Mouse (Mus musculus) heart, embryonic 12.5 days (tissue): ENCODE data around the gene Pdcd6ip. TPM values are rescaled to one million over a fixed set of nuclear protein-coding genes. Genes with fewer than 3 reads are reported as not detected.
"Not testable (repeated sequence)": the region's sequence is repeated elsewhere in the genome, so short reads cannot be mapped to it uniquely, and the experiment has no call there.

ENCODE experiments used
- ATAC-seq: fragments of 200-750 bp; cut with Nextera tagmentation; 2 replicates; pipeline ENCODE4 v1.8.0; 2017; ENCODE audit warnings: moderate TSS enrichment, moderate library complexity; ENCODE audit not compliant: insufficient number of reproducible peaks, low FRiP score
- H3K27ac ChIP-seq: fragments of 300-500 bp; sonication (generic); 2 replicates; pipeline ENCODE4 v1.5.1; 2016; ENCODE audit warnings: mild to moderate bottlenecking, moderate library complexity; ENCODE audit not compliant: poor library complexity, severe bottlenecking
- H3K27me3 ChIP-seq: fragments of 300-500 bp; sonication (generic); replicated peaks from 2 replicates; pipeline ENCODE4 v1.6.1; 2016; ENCODE audit warnings: mild to moderate bottlenecking, moderate library complexity
- H3K36me3 ChIP-seq: fragments of 300-500 bp; sonication (generic); 2 replicates; pipeline ENCODE4 v1.6.1; 2016; ENCODE audit warnings: mild to moderate bottlenecking, moderate library complexity
- H3K4me1 ChIP-seq: fragments of 300-500 bp; sonication (generic); replicated peaks from 2 replicates; pipeline ENCODE4 v1.6.1; 2016; ENCODE audit warnings: mild to moderate bottlenecking
- H3K4me2 ChIP-seq: fragments of 300-500 bp; sonication (generic); 2 replicates; pipeline ENCODE4 v1.6.1; 2016; ENCODE audit warnings: mild to moderate bottlenecking, moderate library complexity
- H3K4me3 ChIP-seq: fragments of 300-500 bp; sonication (generic); 2 replicates; pipeline ENCODE4 v1.5.1; 2016; ENCODE audit warnings: mild to moderate bottlenecking
- H3K9ac ChIP-seq: fragments of 300-500 bp; sonication (generic); 2 replicates; pipeline ENCODE4 v1.6.1; 2016; ENCODE audit warnings: mild to moderate bottlenecking, moderate library complexity
- H3K9me3 ChIP-seq: fragments of 300-500 bp; sonication (generic); replicated peaks from 2 replicates; pipeline ENCODE4 v1.6.1; 2016; ENCODE audit warnings: mild to moderate bottlenecking, moderate library complexity
- WGBS: fragments of 180-500 bp; shearing (Covaris S2); methylation state at CpG from one replicate; pipeline ENCODE4 v1.1.7; 2016; 5-methylcytosine and 5-hydroxymethylcytosine counted together
- polyA plus RNA-seq: library from polyadenylated mRNA; unstranded; fragments of >200 nt; fragmentation: Nextera tagmentation; extraction: Ambion mirVana; gene quantifications from 2 replicates; pipeline ENCODE4 v1.2.1, GENCODE M21; 2016

Pdcd6ip gene
- polyA plus RNA-seq, 1 experiment from 2014 or later, result 80.8 TPM

DNA sequence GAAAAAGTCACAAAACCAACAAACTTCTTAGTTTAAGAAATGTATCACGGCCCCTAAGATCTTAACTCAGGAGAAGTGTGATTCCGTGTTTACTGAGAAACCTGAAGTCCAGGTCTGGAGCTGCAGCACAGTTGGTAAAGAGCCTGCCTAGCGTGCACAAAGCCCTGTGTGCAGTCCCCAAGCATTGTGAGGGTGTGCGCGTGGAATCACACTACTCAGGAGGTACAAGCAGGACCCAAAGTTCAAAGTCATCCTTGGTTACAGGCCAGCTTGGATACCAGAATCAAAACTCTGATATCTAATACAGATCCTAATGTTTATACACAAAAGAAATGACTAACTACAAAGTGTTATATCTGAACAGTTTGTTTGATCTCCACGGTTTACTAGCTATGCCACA, 34.3 kb downstream of the Pdcd6ip start:
- H3K4me3 ChIP-seq, result no peak overlapping the region
- H3K27ac ChIP-seq, result no peak overlapping the region
- no peaks in the 10 kb centered on the region for H3K9me3 ChIP-seq
- H3K27me3 ChIP-seq, result no peaks in the 10 kb centered on the region
- H3K36me3 ChIP-seq, result peaks cover 79% of the 10 kb centered on the region
- H3K4me1 ChIP-seq, result no peaks in the 10 kb centered on the region
- no peak for ATAC-seq
- WGBS, result 93% methylated on average over 6 of the region's 6 CpGs
- H3K4me2 ChIP-seq, result no peak overlapping the region
- H3K9ac ChIP-seq, result no peak overlapping the region

DNA sequence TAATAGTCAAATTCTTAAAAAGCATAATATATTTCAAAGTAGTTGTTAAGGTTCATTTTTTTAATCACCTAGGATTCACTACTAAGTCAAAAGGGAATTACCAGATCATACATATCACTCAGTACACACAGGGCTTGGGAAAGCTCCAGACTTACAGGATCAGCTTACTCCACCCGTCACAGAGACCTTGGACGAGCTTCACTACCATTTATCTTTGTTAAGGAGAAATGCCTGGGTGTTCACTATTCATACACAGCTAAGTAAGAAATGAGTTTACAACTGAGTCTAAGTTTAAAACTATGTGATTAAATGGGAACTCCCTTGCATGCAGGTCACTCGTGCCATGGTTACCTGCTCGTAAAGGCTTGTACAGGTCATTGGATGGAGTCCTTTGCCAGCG, 35.7 kb downstream of the Pdcd6ip start:
- Histone ChIP-seq H3K9ac (no peak overlapping the region), H3K4me3 (no peak overlapping the region), H3K36me3 (peaks cover 79% of the 10 kb centered on the region), H3K4me2 (no peak overlapping the region), H3K9me3 (peaks cover 7% of the 10 kb centered on the region; the same call in 1 of the 2 replicates), H3K27ac (no peak overlapping the region), H3K27me3 (no peaks in the 10 kb centered on the region), H3K4me1 (no peaks in the 10 kb centered on the region)
- ATAC-seq, result no peak
- WGBS, result 93% methylated on average over 5 of the region's 5 CpGs

DNA sequence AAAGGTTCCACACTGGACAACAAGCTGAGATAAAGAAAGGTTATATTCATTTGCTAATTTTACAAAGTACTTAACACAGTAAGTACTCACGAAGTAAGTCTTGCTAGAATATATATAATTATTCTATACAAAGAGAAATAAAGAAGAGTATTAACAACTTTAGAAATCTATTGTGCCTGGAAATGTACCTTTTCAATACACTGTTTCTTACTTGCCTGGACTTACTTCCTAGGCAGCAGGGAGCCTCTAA, 37.3 kb downstream of the Pdcd6ip start:
- ATAC-seq, result no peak
- no peak overlapping the region for H3K4me3 ChIP-seq
- peaks cover 7% of the 10 kb centered on the region; the same call in 1 of the 2 replicates for H3K9me3 ChIP-seq
- no peak overlapping the region for H3K4me2 ChIP-seq
- no peak overlapping the region for H3K9ac ChIP-seq
- no peaks in the 10 kb centered on the region for H3K27me3 ChIP-seq
- WGBS, result 94% methylated on average over 1 of the region's 1 CpGs
- H3K4me1 ChIP-seq, result no peaks in the 10 kb centered on the region
- peaks cover 80% of the 10 kb centered on the region for H3K36me3 ChIP-seq
- H3K27ac ChIP-seq, result no peak overlapping the region

GRCm38 (mm10) chr9:113670105-113670856, 37.8 kb downstream of the Pdcd6ip start:
- H3K4me1 ChIP-seq, result no peaks in the 10 kb centered on the region
- ATAC-seq, result no peak
- no peak overlapping the region for H3K27ac ChIP-seq
- H3K9ac ChIP-seq, result no peak overlapping the region
- peaks cover 7% of the 10 kb centered on the region; the same call in 1 of the 2 replicates for H3K9me3 ChIP-seq
- WGBS, result 86% methylated on average over 7 of the region's 7 CpGs
- peaks cover 80% of the 10 kb centered on the region for H3K36me3 ChIP-seq
- H3K4me3 ChIP-seq, result no peak overlapping the region
- H3K4me2 ChIP-seq, result no peak overlapping the region
- no peaks in the 10 kb centered on the region for H3K27me3 ChIP-seq

GRCm38 (mm10) chr9:113663476-113663875, 44.6 kb downstream of the Pdcd6ip start:
- H3K4me2 ChIP-seq, result no peak overlapping the region
- no peak overlapping the region for H3K4me3 ChIP-seq
- H3K9ac ChIP-seq, result no peak overlapping the region
- no peak for ATAC-seq
- H3K36me3 ChIP-seq, result peaks cover 80% of the 10 kb centered on the region
- no peaks in the 10 kb centered on the region for H3K27me3 ChIP-seq
- H3K4me1 ChIP-seq, result no peaks in the 10 kb centered on the region
- 86% methylated on average over 4 of the region's 4 CpGs for WGBS
- H3K9me3 ChIP-seq, result peaks cover 6% of the 10 kb centered on the region; the same call in 1 of the 2 replicates
- H3K27ac ChIP-seq, result no peak overlapping the region

DNA sequence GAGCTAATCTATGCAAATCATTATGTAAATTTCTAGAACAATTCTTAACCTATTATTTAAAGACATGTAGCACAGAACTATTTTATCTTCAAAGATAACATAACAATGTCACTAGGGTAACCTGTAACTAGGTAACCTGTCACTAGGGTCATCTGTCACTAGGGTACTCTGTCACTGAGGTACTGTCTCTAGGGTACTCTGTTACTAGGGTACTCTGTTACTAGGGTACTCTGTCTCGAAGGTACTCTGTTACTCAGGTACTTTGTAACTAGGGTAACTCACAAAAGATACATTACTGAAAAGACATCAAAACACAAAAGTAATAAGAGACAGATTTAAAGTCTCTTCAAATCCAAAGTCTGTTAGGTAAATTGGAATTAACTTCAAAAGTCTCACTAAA, 50.2 kb downstream of the Pdcd6ip start:
- Histone ChIP-seq H3K4me1 (no peaks in the 10 kb centered on the region), H3K4me3 (no peak overlapping the region), H3K27ac (no peak overlapping the region), H3K4me2 (no peak overlapping the region), H3K9ac (no peak overlapping the region), H3K27me3 (no peaks in the 10 kb centered on the region), H3K9me3 (no peaks in the 10 kb centered on the region), H3K36me3 (peaks cover 75% of the 10 kb centered on the region)
- 93% methylated on average over 1 of the region's 1 CpGs for WGBS
- ATAC-seq, result no peak

DNA sequence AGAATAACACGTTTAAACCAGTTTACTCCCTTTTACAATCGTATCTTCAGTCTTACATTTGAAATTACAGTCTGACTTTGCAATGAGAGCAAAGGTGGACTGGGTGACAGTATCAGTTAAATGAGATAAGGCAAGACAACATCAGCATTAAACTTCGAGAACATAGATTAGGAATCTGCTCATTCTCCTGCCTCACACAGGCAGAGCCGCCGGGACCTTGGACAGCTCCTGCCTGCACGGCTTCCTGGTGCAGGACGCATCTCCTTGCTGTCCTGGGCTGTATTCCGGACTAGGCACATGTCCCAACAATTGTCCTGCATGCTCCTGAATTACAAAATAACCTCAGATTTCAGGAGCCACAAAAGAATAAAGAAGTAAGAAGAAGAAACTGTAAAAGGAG, 54.5 kb downstream of the Pdcd6ip start:
- H3K9ac ChIP-seq, result no peak overlapping the region

GRCm38 (mm10) chr9:113650787-113651186, 57.3 kb downstream of the Pdcd6ip start:
- H3K27me3 ChIP-seq, result no peaks in the 10 kb centered on the region
- peaks cover 32% of the 10 kb centered on the region for H3K36me3 ChIP-seq
- H3K9ac ChIP-seq, result no peak overlapping the region
- H3K27ac ChIP-seq, result no peak overlapping the region
- no peak overlapping the region for H3K4me2 ChIP-seq
- no peaks in the 10 kb centered on the region for H3K9me3 ChIP-seq
- WGBS, result 88% methylated on average over 8 of the region's 8 CpGs
- no peaks in the 10 kb centered on the region for H3K4me1 ChIP-seq
- no peak overlapping the region for H3K4me3 ChIP-seq
- ATAC-seq, result no peak

More for the DNA sequence above, 54.5 kb downstream of the Pdcd6ip start:
- WGBS, result 69% methylated on average over 8 of the region's 8 CpGs
- no peaks in the 10 kb centered on the region for H3K27me3 ChIP-seq
- H3K27ac ChIP-seq, result no peak overlapping the region
- no peak overlapping the region for H3K4me3 ChIP-seq
- peaks cover 50% of the 10 kb centered on the region for H3K36me3 ChIP-seq
- no peaks in the 10 kb centered on the region for H3K4me1 ChIP-seq
- H3K4me2 ChIP-seq, result no peak overlapping the region
- ATAC-seq, result no peak
- H3K9me3 ChIP-seq, result no peaks in the 10 kb centered on the region

GRCm38 (mm10) chr9:113649211-113649610, 58.8 kb downstream of the Pdcd6ip start:
- H3K4me3 ChIP-seq, ATAC-seq, H3K4me1 ChIP-seq, H3K27me3 ChIP-seq, H3K27ac ChIP-seq, H3K9me3 ChIP-seq, H3K9ac ChIP-seq, H3K4me2 ChIP-seq: not testable (repeated sequence)
- WGBS, result 77% methylated on average over 8 of the region's 8 CpGs
- peaks cover 20% of the 10 kb centered on the region for H3K36me3 ChIP-seq

- Histone ChIP-seq H3K4me3 (no peak overlapping the region), H3K9me3 (no peaks in the 10 kb centered on the region; the same call in 1 of the 2 replicates), H3K9ac (no peak overlapping the region), H3K36me3 (no peaks in the 10 kb centered on the region), H3K4me2 (no peak overlapping the region), H3K27me3 (no peaks in the 10 kb centered on the region), H3K27ac (no peak overlapping the region), H3K4me1 (peaks cover 4% of the 10 kb centered on the region)
- ATAC-seq, result no peak
- WGBS, result 41% methylated on average over 5 of the region's 5 CpGs
Measured at GRCm38 (mm10) chr9:113645837-113646169, 62.3 kb downstream of the Pdcd6ip start.

DNA sequence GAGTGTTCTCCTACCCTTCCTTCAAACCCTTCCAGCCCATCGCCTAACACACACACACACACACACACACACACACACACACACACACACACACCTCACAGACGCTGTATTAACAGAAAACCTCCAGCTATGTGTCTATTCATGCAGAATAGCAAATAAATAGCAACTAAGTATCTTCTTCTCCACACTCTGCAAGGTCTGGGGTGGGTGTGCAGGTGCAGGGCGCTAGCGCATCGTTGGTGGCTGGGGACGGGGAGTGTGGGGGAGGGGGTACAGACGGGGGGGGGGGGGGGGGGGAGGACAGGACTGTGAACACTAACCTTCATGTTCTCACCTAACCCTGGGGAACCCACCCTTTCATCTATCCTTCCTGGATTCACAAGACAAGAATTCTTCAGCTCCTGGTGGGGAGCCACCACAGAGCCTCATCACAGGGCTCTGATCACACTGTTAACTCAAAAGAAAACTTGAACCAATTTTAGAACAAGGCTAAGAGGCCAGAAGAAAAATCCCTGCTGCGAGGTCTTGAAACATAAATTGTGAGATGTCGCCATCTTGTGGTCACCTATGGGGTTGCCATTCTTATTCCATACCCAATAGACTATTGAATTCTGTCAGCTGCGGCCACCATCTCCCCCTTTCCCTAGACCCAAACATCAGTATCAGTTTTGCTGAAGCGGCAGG, 62.8 kb downstream of the Pdcd6ip start:
- no peaks in the 10 kb centered on the region; the same call in 1 of the 2 replicates for H3K9me3 ChIP-seq
- H3K36me3 ChIP-seq, result no peaks in the 10 kb centered on the region
- H3K27me3 ChIP-seq, result no peaks in the 10 kb centered on the region
- H3K4me1 ChIP-seq, result peaks cover 4% of the 10 kb centered on the region
- no peak overlapping the region for H3K27ac ChIP-seq
- WGBS, result 28% methylated on average over 7 of the region's 11 CpGs
- ATAC-seq, result 0 out of 2 replicates have a peak, but pooled peaks have one; percentile 39
- no peak overlapping the region for H3K4me3 ChIP-seq
- H3K9ac ChIP-seq, result 0 out of 2 replicates have a peak overlapping the region, but pooled peaks have one; percentile 28
- H3K4me2 ChIP-seq, result peak overlapping the region; percentile 39
